Mouse (Mus musculus) neural tube, embryonic 13.5 days (tissue): ENCODE data around the gene Pappa2. TPM values are rescaled to one million over a fixed set of nuclear protein-coding genes. Genes with fewer than 3 reads are reported as not detected.

Experiments
- ATAC-seq: fragments of 200-750 bp; cut with Nextera tagmentation; 2 replicates; pipeline ENCODE4 v1.8.0; 2017; ENCODE audit warnings: low read depth, mild to moderate bottlenecking, moderate TSS enrichment, moderate library complexity
- H3K27ac ChIP-seq: fragments of 300-500 bp; sonication (generic); replicated peaks from 2 replicates; pipeline ENCODE4 v1.5.1; 2015; ENCODE audit warnings: moderate library complexity, mild to moderate bottlenecking, inconsistent platforms
- H3K27me3 ChIP-seq: fragments of 300-500 bp; sonication (generic); 2 replicates; pipeline ENCODE4 v1.6.1; 2015; ENCODE audit warnings: mild to moderate bottlenecking, inconsistent platforms
- H3K36me3 ChIP-seq: fragments of 300-500 bp; sonication (generic); 2 replicates; pipeline ENCODE4 v1.6.1; 2015; ENCODE audit warnings: mild to moderate bottlenecking, inconsistent platforms
- H3K4me1 ChIP-seq: fragments of 300-500 bp; sonication (generic); replicated peaks from 2 replicates; pipeline ENCODE4 v1.6.1; 2015; ENCODE audit warnings: inconsistent platforms
- H3K4me2 ChIP-seq: fragments of 300-500 bp; sonication (generic); 2 replicates; pipeline ENCODE4 v1.6.1; 2015; ENCODE audit warnings: inconsistent platforms, mild to moderate bottlenecking, moderate library complexity
- H3K4me3 ChIP-seq: fragments of 300-500 bp; sonication (generic); 2 replicates; pipeline ENCODE4 v1.5.1; 2015; ENCODE audit warnings: mild to moderate bottlenecking, inconsistent platforms
- H3K9ac ChIP-seq: fragments of 300-500 bp; sonication (generic); 2 replicates; pipeline ENCODE4 v1.6.1; 2015; ENCODE audit warnings: moderate library complexity, mild to moderate bottlenecking, inconsistent platforms
- H3K9me3 ChIP-seq: fragments of 300-500 bp; sonication (generic); 2 replicates; pipeline ENCODE4 v1.6.1; 2016; ENCODE audit warnings: inconsistent platforms
- WGBS: fragments of 180-500 bp; shearing (Covaris S2); methylation state at CpG from one replicate; pipeline ENCODE4 v1.1.7; 2015; 5-methylcytosine and 5-hydroxymethylcytosine counted together
- polyA plus RNA-seq: library from polyadenylated mRNA; unstranded; fragments of >200 nt; fragmentation: Nextera tagmentation; extraction: Ambion mirVana; gene quantifications from 2 replicates; pipeline ENCODE4 v1.2.1, GENCODE M21; 2015

Pappa2 gene
- polyA plus RNA-seq, 1 experiment from 2014 or later: 1.2 TPM

DNA sequence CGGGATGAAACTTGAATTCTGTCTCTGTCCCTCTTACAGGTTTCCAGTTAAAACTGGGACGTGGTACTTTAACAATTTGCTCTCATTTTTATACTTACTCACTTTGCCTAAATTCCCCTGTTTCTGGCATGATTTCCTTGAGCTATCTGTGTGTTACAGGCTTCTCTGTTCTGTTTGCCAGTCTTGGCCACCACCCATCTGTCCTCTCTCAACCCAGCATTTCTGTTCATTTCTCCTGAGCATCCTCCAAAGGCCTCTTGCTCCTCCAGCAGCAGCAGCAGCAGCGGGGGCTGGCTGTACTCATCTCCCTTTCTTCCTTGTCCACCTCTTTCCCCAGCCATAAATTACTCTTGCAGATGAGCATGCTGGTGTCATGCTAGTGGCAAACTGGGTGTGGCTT lies 104.8 kb downstream of the Pappa2 start:
- Histone ChIP-seq H3K27ac (no peak overlapping the region), H3K9ac (no peak overlapping the region), H3K4me3 (no peak overlapping the region), H3K9me3 (no peaks in the 10 kb centered on the region), H3K4me1 (no peaks in the 10 kb centered on the region), H3K27me3 (no peaks in the 10 kb centered on the region), H3K4me2 (no peak overlapping the region), H3K36me3 (no peaks in the 10 kb centered on the region)
- WGBS: 84% methylated on average over 3 of the region's 3 CpGs
- no peak for ATAC-seq

GRCm38 (mm10) chr1:158874552-158875077 lies 105.7 kb downstream of the Pappa2 start:
- ATAC-seq: no peak
- Histone ChIP-seq H3K27me3 (no peaks in the 10 kb centered on the region), H3K4me3 (no peak overlapping the region), H3K9me3 (no peaks in the 10 kb centered on the region), H3K9ac (no peak overlapping the region), H3K4me2 (no peak overlapping the region), H3K4me1 (no peaks in the 10 kb centered on the region), H3K36me3 (no peaks in the 10 kb centered on the region), H3K27ac (no peak overlapping the region)
- 97% methylated on average over 2 of the region's 2 CpGs for WGBS

- Histone ChIP-seq H3K27me3 (no peaks in the 10 kb centered on the region), H3K4me1 (no peaks in the 10 kb centered on the region), H3K9ac (no peak overlapping the region), H3K36me3 (no peaks in the 10 kb centered on the region), H3K27ac (no peak overlapping the region), H3K4me3 (no peak overlapping the region), H3K4me2 (no peak overlapping the region), H3K9me3 (no peaks in the 10 kb centered on the region)
- WGBS: 78% methylated on average over 1 of the region's 1 CpGs
- no peak for ATAC-seq
These were observed 106.7 kb downstream of the Pappa2 start for GRCm38 (mm10) chr1:158873631-158874030.

DNA sequence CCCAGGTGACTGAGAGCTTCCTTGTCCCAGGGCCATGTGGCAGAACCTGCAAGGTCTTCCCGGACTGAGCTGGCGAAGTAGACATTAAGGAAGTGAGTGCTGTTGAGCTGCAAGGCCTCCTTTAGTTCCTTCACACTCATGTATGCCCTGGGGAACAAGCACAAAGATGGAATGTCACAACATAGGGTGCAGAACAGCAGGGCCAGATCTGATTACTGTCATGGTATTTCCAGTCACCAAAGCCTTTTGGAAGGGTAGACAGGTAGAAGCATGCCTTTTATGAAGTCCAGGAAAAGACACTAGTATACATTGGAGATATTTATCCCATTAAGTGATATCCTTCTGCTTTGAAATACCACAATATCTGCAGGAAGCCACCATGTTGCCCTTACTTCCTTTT lies 108.9 kb downstream of the Pappa2 start:
- H3K36me3 ChIP-seq: no peaks in the 10 kb centered on the region
- ATAC-seq: no peak
- H3K4me2 ChIP-seq: no peak overlapping the region
- no peaks in the 10 kb centered on the region for H3K4me1 ChIP-seq
- no peaks in the 10 kb centered on the region for H3K27me3 ChIP-seq
- H3K9me3 ChIP-seq: no peaks in the 10 kb centered on the region
- no peak overlapping the region for H3K27ac ChIP-seq
- H3K4me3 ChIP-seq: no peak overlapping the region
- H3K9ac ChIP-seq: no peak overlapping the region
- whole genome bisulfite sequencing: 96% methylated on average over 2 of the region's 2 CpGs

DNA sequence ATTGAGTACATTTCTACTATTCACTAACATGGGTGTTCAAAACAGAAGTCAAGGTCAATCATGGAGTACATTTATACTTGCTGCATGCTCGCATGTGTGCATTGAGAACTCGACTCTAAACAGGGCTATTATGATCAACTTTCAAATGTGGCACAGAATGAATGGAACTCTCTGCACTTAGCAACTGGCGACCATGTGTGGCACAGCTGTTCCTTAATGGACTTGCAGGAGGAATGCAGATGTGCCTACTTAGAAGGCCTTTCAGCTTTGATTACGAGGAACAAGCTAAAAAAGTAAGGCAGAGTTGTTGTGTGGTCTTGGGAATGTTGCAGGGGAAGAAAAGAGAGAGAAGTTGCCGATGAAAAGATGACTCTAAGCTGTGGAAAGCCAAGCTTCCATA lies 120.1 kb downstream of the Pappa2 start:
- H3K9ac ChIP-seq: no peak overlapping the region
- no peaks in the 10 kb centered on the region for H3K4me1 ChIP-seq
- no peak overlapping the region for H3K4me3 ChIP-seq
- WGBS: 63% methylated on average over 5 of the region's 5 CpGs
- H3K4me2 ChIP-seq: no peak overlapping the region
- H3K9me3 ChIP-seq: no peaks in the 10 kb centered on the region
- no peak for ATAC-seq
- H3K27me3 ChIP-seq: no peaks in the 10 kb centered on the region
- H3K36me3 ChIP-seq: no peaks in the 10 kb centered on the region
- H3K27ac ChIP-seq: no peak overlapping the region

- H3K4me1 ChIP-seq: no peaks in the 10 kb centered on the region
- H3K36me3 ChIP-seq: no peaks in the 10 kb centered on the region
- no peaks in the 10 kb centered on the region for H3K9me3 ChIP-seq
- WGBS: 63% methylated on average over 5 of the region's 5 CpGs
- H3K4me2 ChIP-seq: no peak overlapping the region
- no peaks in the 10 kb centered on the region for H3K27me3 ChIP-seq
- no peak overlapping the region for H3K27ac ChIP-seq
- H3K9ac ChIP-seq: no peak overlapping the region
- H3K4me3 ChIP-seq: no peak overlapping the region
- no peak for ATAC-seq
These were observed 126.1 kb downstream of the Pappa2 start for GRCm38 (mm10) chr1:158853936-158854882.

DNA sequence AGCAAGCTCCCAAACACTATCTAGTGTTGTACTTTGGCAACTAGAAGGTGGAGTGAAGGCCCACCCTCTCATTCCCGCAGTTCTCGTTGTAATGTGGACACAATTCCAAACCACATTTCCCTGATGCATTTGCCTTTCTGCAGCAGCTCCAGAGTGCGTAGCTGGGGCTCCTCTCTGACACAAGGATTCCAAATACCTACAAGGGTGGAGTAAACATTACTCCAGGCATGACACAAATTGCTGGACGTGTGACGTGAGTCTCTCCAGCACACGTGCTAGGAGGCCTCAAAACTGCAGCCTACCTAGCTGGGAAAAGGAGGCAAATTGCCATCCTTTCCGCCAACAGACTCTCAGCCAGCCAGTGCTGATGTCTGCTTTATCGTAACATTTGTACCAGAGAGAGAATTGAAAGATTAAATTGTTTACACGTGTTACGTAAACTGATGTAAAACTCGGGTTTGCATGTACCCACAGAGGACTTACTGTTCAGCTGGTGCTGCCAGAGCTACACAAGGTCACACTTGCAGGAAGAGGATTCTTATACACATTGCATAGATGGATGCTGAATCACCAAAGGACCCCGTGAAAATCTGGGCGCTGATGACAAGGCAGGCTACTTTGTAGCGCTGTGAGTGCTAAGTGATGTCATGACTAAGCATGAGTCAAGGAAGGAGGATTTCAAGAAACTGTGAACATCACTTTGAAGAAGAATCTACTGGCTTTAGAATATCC lies 127.3 kb downstream of the Pappa2 start:
- Histone ChIP-seq H3K9me3 (no peaks in the 10 kb centered on the region), H3K9ac (no peak overlapping the region), H3K27me3 (no peaks in the 10 kb centered on the region), H3K4me3 (no peak overlapping the region), H3K27ac (no peak overlapping the region), H3K36me3 (no peaks in the 10 kb centered on the region), H3K4me2 (no peak overlapping the region), H3K4me1 (no peaks in the 10 kb centered on the region)
- WGBS: 89% methylated on average over 14 of the region's 14 CpGs
- ATAC-seq: no peak

GRCm38 (mm10) chr1:158850459-158850858 lies 129.8 kb downstream of the Pappa2 start:
- no peaks in the 10 kb centered on the region for H3K4me1 ChIP-seq
- no peak overlapping the region for H3K27ac ChIP-seq
- H3K4me2 ChIP-seq: no peak overlapping the region
- no peaks in the 10 kb centered on the region for H3K36me3 ChIP-seq
- H3K27me3 ChIP-seq: no peaks in the 10 kb centered on the region
- no peak overlapping the region for H3K4me3 ChIP-seq
- WGBS: 55% methylated on average over 3 of the region's 3 CpGs
- H3K9ac ChIP-seq: no peak overlapping the region
- no peak for ATAC-seq
- no peaks in the 10 kb centered on the region for H3K9me3 ChIP-seq

- no peaks in the 10 kb centered on the region for H3K36me3 ChIP-seq
- H3K27ac ChIP-seq: no peak overlapping the region
- H3K4me1 ChIP-seq: no peaks in the 10 kb centered on the region
- H3K4me2 ChIP-seq: no peak overlapping the region
- no peak overlapping the region for H3K4me3 ChIP-seq
- no peak overlapping the region for H3K9ac ChIP-seq
- no peaks in the 10 kb centered on the region for H3K27me3 ChIP-seq
- no peak for ATAC-seq
- H3K9me3 ChIP-seq: no peaks in the 10 kb centered on the region
- WGBS: 73% methylated on average over 10 of the region's 10 CpGs
These were observed 135.7 kb downstream of the Pappa2 start for GRCm38 (mm10) chr1:158844604-158845003.

DNA sequence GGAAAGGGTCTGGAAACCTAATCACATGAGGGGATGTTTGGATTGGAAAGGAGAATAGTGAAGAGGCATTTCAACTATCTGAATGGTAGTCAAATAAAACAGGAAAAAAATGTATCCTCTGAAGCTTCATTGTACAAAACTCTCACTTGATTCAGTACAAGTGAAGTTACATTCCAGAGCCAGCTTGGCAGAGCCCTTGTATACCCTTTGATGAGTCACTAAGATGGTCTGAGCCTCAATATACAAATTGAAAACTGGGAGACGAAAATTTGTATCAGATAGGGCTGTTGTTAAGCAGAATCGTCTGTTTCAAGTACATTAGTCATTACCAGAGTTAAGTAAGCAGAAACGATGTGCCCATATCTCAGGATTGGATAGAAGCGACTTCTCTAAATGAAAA lies 143.1 kb downstream of the Pappa2 start:
- Histone ChIP-seq H3K9ac (no peak overlapping the region), H3K4me3 (no peak overlapping the region), H3K4me1 (no peaks in the 10 kb centered on the region), H3K27ac (no peak overlapping the region), H3K9me3 (no peaks in the 10 kb centered on the region), H3K36me3 (no peaks in the 10 kb centered on the region), H3K27me3 (no peaks in the 10 kb centered on the region), H3K4me2 (no peak overlapping the region)
- ATAC-seq: no peak
- WGBS: 85% methylated on average over 4 of the region's 4 CpGs

DNA sequence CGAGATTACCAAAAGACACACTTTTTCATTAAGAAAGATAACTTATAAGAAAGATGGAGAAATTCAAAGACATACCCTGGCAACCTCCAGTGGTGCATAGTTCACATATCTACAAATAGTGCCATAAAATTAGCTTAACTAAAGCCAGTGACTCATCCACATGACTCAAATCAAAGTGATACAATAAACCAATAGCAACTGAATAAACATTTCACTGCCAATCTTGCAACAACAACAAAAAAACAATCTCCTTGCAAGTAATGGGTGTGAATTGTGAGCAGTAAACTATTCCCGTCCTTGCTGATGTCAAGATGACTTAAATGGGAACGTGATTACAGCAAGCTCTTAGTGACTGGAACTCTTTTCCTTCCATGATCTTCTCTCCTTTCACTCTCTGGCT lies 150.1 kb downstream of the Pappa2 start:
- Histone ChIP-seq H3K9ac (no peak overlapping the region), H3K27me3 (no peaks in the 10 kb centered on the region), H3K4me2 (no peak overlapping the region), H3K9me3 (no peaks in the 10 kb centered on the region), H3K4me1 (no peaks in the 10 kb centered on the region), H3K36me3 (no peaks in the 10 kb centered on the region), H3K4me3 (no peak overlapping the region), H3K27ac (no peak overlapping the region)
- no peak for ATAC-seq
- 69% methylated on average over 3 of the region's 3 CpGs for WGBS

GRCm38 (mm10) chr1:158827931-158828330 lies 152.4 kb downstream of the Pappa2 start:
- Histone ChIP-seq H3K9me3 (no peaks in the 10 kb centered on the region), H3K9ac (no peak overlapping the region), H3K4me3 (no peak overlapping the region), H3K36me3 (no peaks in the 10 kb centered on the region), H3K27ac (no peak overlapping the region), H3K4me1 (no peaks in the 10 kb centered on the region), H3K4me2 (no peak overlapping the region), H3K27me3 (no peaks in the 10 kb centered on the region)
- no peak for ATAC-seq
